Mouse (Mus musculus): Measurements from ENCODE around the gene Nr4a1. TPM values are rescaled to one million over a fixed set of nuclear protein-coding genes. Genes with fewer than 3 reads are reported as not detected.

Nr4a1 gene
- polyA plus RNA-seq, 1 experiment from 2014 or later: 9.5 TPM

- Histone ChIP-seq H3K27ac (no peak overlapping the region), H3K9ac (no peak overlapping the region), H3K9me3 (no peaks in the 10 kb centered on the region), H3K4me2 (no peak overlapping the region), H3K4me3 (no peak overlapping the region), H3K4me1 (peaks cover 37% of the 10 kb centered on the region), H3K27me3 (no peaks in the 10 kb centered on the region), H3K36me3 (no peaks in the 10 kb centered on the region)
- ATAC-seq (ENCODE audit: insufficient number of reproducible peaks, insufficient read depth, low FRiP score, low TSS enrichment, low read depth): no peak
- 62% methylated on average over 3 of the region's 3 CpGs for WGBS
Measured at GRCm38 (mm10) chr15:101244012-101244411, 10.1 kb upstream of the Nr4a1 start.

DNA sequence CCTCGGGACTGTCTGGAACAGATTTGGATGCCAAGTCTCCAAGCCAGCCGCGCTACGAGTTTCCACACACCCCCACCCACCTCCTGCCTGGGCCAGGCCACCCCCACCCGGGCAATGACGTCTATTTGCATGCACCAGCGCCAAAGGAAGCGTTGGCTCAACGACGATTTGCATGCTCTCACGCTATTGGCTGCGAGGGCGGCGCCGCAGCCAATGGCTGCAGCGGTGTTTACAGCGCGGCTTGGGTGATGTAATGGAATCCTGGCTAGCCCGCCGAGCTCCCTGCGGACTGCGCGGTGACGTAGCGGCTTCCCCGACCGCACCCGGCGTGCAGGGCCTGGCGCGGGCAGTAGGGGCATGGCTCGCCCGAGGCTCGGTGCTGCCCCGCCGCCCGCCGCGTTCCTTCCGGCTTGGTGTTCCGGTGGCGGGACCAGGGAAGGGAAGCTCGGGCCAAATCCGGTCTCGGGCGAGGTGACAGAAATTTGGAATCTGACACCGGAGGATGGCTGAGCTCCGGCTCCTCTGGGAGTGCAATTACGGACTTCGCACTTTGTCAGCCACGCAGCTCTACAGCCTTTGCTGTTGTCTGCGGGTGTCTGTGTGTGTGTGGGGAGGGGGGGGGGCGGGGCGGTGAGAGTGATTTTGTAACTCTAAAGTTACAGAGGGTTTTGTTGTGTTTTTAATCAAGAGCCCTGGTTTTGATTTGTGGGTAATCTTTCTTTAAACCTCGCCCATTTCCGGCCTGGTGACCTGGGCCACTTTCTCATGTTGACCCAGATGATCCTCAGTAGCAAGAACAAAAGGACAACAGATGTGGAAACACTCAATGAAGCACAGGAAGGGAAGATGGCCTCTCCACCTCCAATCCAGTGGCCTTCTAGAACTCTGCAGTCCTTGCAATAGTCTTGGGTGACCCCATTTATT lies 7.6 kb upstream of the Nr4a1 start:
- Histone ChIP-seq H3K9me3 (no peaks in the 10 kb centered on the region), H3K4me3 (peak overlapping the region; percentile 48), H3K4me1 (peaks cover 25% of the 10 kb centered on the region), H3K4me2 (peak overlapping the region; percentile 66), H3K36me3 (no peaks in the 10 kb centered on the region), H3K9ac (peak overlapping the region; percentile 72), H3K27me3 (no peaks in the 10 kb centered on the region), H3K27ac (peak overlapping the region; percentile 94)
- under 1% methylated on average over 56 of the region's 56 CpGs for WGBS
- ATAC-seq (ENCODE audit: insufficient number of reproducible peaks, insufficient read depth, low FRiP score, low TSS enrichment, low read depth): peak; percentile 98

GRCm38 (mm10) chr15:101247155-101247498 lies 6.9 kb upstream of the Nr4a1 start:
- Histone ChIP-seq H3K9ac (no peak overlapping the region), H3K4me1 (peaks cover 25% of the 10 kb centered on the region), H3K4me2 (peak overlapping the region; percentile 66), H3K36me3 (no peaks in the 10 kb centered on the region), H3K27me3 (no peaks in the 10 kb centered on the region), H3K4me3 (peak overlapping the region; percentile 48), H3K9me3 (no peaks in the 10 kb centered on the region), H3K27ac (peak overlapping the region; percentile 94)
- no peak for ATAC-seq (ENCODE audit: insufficient number of reproducible peaks, insufficient read depth, low FRiP score, low TSS enrichment, low read depth)
- WGBS: 32% methylated on average over 1 of the region's 1 CpGs

DNA sequence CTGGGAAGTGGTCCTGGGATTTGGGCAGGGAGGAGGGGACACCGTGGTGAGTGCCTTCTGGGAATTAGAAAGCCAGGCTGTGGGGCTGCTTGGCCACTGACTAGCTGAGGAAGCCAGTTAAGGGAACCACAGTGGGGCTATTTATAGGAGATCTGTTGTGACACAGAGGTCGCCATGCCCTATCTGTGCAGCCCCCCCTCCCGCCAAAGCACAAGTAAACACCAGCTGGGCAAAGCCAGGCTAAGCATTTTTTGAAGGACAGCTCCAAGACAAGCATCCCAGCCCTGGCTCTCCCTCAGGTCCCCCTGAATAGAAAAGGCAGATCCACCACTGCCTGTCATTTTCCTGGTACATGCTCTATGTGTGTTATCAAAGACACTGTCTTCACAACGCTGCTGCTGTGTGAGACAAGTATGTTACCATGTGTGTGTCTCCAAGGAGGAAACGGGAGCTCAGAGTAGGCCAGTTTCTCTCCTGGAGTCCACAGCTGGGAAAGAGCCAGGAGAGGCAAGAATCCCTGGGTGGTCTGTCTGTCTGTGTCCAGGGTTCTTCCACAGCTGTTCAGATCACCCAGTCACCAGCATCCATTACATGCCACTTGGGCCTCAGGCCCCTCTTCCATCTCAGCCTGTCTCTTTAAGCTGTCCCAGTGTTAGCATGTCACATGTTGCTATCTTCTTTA lies 5.9 kb upstream of the Nr4a1 start:
- peaks cover 19% of the 10 kb centered on the region for H3K4me1 ChIP-seq
- H3K4me2 ChIP-seq: no peak overlapping the region
- no peaks in the 10 kb centered on the region for H3K36me3 ChIP-seq
- H3K9ac ChIP-seq: no peak overlapping the region
- no peaks in the 10 kb centered on the region for H3K27me3 ChIP-seq
- no peaks in the 10 kb centered on the region for H3K9me3 ChIP-seq
- no peak overlapping the region for H3K4me3 ChIP-seq
- ATAC-seq (ENCODE audit: insufficient number of reproducible peaks, insufficient read depth, low FRiP score, low TSS enrichment, low read depth): no peak
- 25% methylated on average over 5 of the region's 5 CpGs for WGBS
- peak overlapping the region; percentile 77; the same call in 1 of the 2 replicates for H3K27ac ChIP-seq

GRCm38 (mm10) chr15:101250220-101250800 lies 3.8 kb upstream of the Nr4a1 start:
- no peak overlapping the region for H3K27ac ChIP-seq
- no peaks in the 10 kb centered on the region for H3K9me3 ChIP-seq
- no peak overlapping the region for H3K4me2 ChIP-seq
- WGBS: 81% methylated on average over 9 of the region's 9 CpGs
- ATAC-seq (ENCODE audit: insufficient number of reproducible peaks, insufficient read depth, low FRiP score, low TSS enrichment, low read depth): no peak
- no peaks in the 10 kb centered on the region for H3K27me3 ChIP-seq
- H3K4me1 ChIP-seq: peaks cover 31% of the 10 kb centered on the region
- no peak overlapping the region for H3K4me3 ChIP-seq
- no peak overlapping the region for H3K9ac ChIP-seq
- no peaks in the 10 kb centered on the region for H3K36me3 ChIP-seq

- ATAC-seq (ENCODE audit: insufficient number of reproducible peaks, insufficient read depth, low FRiP score, low TSS enrichment, low read depth): no peak
- Histone ChIP-seq H3K27ac (no peak overlapping the region), H3K4me1 (peaks cover 26% of the 10 kb centered on the region), H3K4me2 (no peak overlapping the region), H3K9me3 (no peaks in the 10 kb centered on the region), H3K9ac (no peak overlapping the region), H3K27me3 (no peaks in the 10 kb centered on the region), H3K36me3 (no peaks in the 10 kb centered on the region), H3K4me3 (no peak overlapping the region)
- WGBS: 83% methylated on average over 5 of the region's 5 CpGs
Measured at GRCm38 (mm10) chr15:101251930-101252329, 2.1 kb upstream of the Nr4a1 start.

- Histone ChIP-seq H3K27me3 (no peaks in the 10 kb centered on the region), H3K27ac (no peak overlapping the region; the same call in 1 of the 2 replicates), H3K9me3 (no peaks in the 10 kb centered on the region), H3K36me3 (no peaks in the 10 kb centered on the region), H3K4me3 (no peak overlapping the region), H3K4me1 (peaks cover 22% of the 10 kb centered on the region), H3K9ac (no peak overlapping the region), H3K4me2 (no peak overlapping the region)
- no peak for ATAC-seq (ENCODE audit: insufficient number of reproducible peaks, insufficient read depth, low FRiP score, low TSS enrichment, low read depth)
- WGBS: 88% methylated on average over 6 of the region's 6 CpGs
Measured at GRCm38 (mm10) chr15:101252614-101253013, 1.5 kb upstream of the Nr4a1 start.

- H3K27me3 ChIP-seq: no peaks in the 10 kb centered on the region
- no peak for ATAC-seq (ENCODE audit: insufficient number of reproducible peaks, insufficient read depth, low FRiP score, low TSS enrichment, low read depth)
- peak overlapping the region; percentile 65 for H3K4me3 ChIP-seq
- peaks cover 18% of the 10 kb centered on the region for H3K4me1 ChIP-seq
- H3K9ac ChIP-seq: peak overlapping the region; percentile 88
- peak overlapping the region; percentile 44; the same call in 1 of the 2 replicates for H3K27ac ChIP-seq
- no peaks in the 10 kb centered on the region for H3K9me3 ChIP-seq
- WGBS: 13% methylated on average over 3 of the region's 3 CpGs
- H3K36me3 ChIP-seq: no peaks in the 10 kb centered on the region
- peak overlapping the region; percentile 90 for H3K4me2 ChIP-seq
Measured at GRCm38 (mm10) chr15:101253563-101253885, 545 bp upstream of the Nr4a1 start.

DNA sequence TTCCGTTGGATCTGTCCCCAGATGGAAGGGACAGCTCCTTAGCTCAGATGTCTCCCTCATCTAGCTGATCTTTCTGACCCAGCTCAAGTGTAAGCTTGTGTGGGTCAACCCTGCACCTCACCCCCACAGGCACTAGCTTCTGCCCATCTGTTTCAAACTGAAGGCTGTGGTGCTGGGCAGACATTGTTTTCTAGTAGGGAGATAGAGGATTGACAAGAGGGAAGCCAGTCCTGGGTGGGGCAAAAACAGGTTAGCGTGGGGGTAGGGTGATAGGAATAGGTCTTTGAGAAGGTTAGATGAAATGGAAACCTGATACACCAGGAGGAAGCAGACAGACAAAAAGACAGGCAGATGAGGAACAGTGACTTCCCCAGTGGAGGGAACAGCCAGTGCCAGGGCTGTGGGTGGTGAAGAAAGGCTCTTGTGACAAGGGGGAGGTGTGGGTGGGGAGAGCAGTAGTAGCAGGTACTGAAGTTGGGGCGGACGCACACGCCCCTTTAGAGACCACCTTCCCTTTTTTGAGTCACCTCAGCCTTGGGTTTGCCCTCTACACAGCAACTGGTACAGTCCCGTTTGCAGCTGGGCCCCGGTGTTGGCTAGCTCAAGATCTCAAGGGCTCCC lies 1.9 kb downstream of the Nr4a1 start:
- H3K4me2 ChIP-seq: no peak overlapping the region
- H3K4me1 ChIP-seq: peaks cover 29% of the 10 kb centered on the region
- no peak overlapping the region for H3K27ac ChIP-seq
- H3K27me3 ChIP-seq: no peaks in the 10 kb centered on the region
- H3K36me3 ChIP-seq: no peaks in the 10 kb centered on the region
- no peak overlapping the region for H3K4me3 ChIP-seq
- WGBS: 83% methylated on average over 7 of the region's 7 CpGs
- no peaks in the 10 kb centered on the region for H3K9me3 ChIP-seq
- H3K9ac ChIP-seq: no peak overlapping the region
- no peak for ATAC-seq (ENCODE audit: insufficient number of reproducible peaks, insufficient read depth, low FRiP score, low TSS enrichment, low read depth)

DNA sequence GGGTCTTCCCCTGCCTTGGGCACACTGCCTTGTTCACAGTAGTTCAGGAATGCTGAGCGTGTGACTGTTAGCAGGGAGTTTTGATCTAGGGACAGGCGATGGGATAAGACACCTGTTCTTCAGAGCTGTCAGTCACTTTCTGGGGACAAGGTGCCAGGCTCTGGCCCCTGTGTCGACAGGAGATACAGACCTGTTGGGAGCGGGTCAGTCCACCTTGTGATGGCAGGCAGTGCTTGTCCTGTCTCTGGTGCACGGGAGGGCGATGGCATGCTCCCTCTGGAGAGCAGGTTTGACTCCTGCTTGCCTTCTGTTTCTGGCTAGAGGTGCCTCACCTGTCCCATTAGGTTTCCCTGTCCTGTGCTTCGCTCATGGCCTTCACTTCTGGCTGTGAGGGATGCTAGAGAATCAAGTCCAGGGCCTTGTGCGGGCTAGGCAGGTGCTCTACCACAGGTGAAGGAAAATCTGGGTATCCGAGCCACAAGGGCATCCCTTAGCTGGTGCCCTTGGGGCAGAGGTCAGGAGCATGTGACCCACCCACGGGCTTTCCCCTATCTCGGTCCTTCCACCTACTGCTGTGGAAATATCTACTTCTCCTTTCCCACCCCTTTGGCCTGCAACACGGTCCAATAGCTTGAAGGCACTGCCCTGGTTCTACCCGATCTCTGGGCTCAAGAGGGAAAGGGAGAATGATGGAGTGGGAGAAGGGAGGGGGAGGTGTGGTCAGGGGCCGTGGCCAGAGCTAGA lies 2.6 kb downstream of the Nr4a1 start:
- no peaks in the 10 kb centered on the region for H3K9me3 ChIP-seq
- 73% methylated on average over 14 of the region's 14 CpGs for WGBS
- H3K36me3 ChIP-seq: no peaks in the 10 kb centered on the region
- peaks cover 35% of the 10 kb centered on the region for H3K4me1 ChIP-seq
- no peak overlapping the region for H3K4me2 ChIP-seq
- H3K9ac ChIP-seq: no peak overlapping the region
- no peaks in the 10 kb centered on the region for H3K27me3 ChIP-seq
- H3K4me3 ChIP-seq: no peak overlapping the region
- no peak for ATAC-seq (ENCODE audit: insufficient number of reproducible peaks, insufficient read depth, low FRiP score, low TSS enrichment, low read depth)
- H3K27ac ChIP-seq: no peak overlapping the region

DNA sequence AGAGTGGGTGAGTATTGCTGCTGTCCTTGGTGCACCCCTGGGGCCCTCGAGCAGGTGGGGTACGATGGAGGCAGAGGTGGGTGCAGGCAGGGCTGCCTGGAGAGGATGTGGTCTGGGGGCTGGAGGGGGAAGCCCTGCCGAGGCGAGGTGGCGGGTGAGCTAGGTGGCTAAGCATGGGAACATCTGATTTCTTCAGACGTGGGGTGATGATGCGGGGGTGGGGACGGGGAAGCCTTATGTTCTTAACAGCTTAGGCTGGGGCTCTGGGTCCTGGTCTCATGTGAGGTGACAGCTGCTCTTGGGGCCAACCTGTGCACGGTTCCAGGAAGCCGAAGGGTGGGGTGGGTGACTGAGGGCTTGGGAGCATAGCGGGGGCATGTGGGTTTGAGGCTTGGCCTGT lies 4.4 kb downstream of the Nr4a1 start:
- no peak overlapping the region for H3K4me2 ChIP-seq
- ATAC-seq (ENCODE audit: insufficient number of reproducible peaks, insufficient read depth, low FRiP score, low TSS enrichment, low read depth): no peak
- 82% methylated on average over 11 of the region's 11 CpGs for WGBS
- no peaks in the 10 kb centered on the region for H3K36me3 ChIP-seq
- H3K4me3 ChIP-seq: no peak overlapping the region
- H3K27me3 ChIP-seq: no peaks in the 10 kb centered on the region
- no peak overlapping the region for H3K27ac ChIP-seq
- peaks cover 39% of the 10 kb centered on the region for H3K4me1 ChIP-seq
- H3K9ac ChIP-seq: no peak overlapping the region; the same call in 1 of the 2 replicates
- no peaks in the 10 kb centered on the region for H3K9me3 ChIP-seq

Data from embryonic facial prominence, embryonic 13.5 days (tissue).